Mouse (Mus musculus) hindbrain, embryonic 16.5 days (tissue): ENCODE measurements at regions not wholly inside any gene's neighbourhood (a gene's known extent, or its start where the extent isn't known, plus 50 kb on each side); places are given as distances from the start of the nearest gene placed in this dataset.

Experiments used
- ATAC-seq: fragments of 200-750 bp; cut with Nextera tagmentation; 2 replicates; pipeline ENCODE4 v1.8.0; 2017; ENCODE audit warnings: moderate TSS enrichment, moderate library complexity
- H3K27ac ChIP-seq: fragments of 300-500 bp; sonication (generic); 2 replicates; pipeline ENCODE4 v1.5.1; 2014; ENCODE audit warnings: low read depth, mild to moderate bottlenecking, control low read depth, low read length, moderate library complexity
- H3K27me3 ChIP-seq: fragments of 300-500 bp; sonication (generic); replicated peaks from 2 replicates; pipeline ENCODE4 v1.6.1; 2014; ENCODE audit warnings: low read length; ENCODE audit not compliant: control insufficient read depth, insufficient read depth
- H3K36me3 ChIP-seq: fragments of 300-500 bp; sonication (generic); 2 replicates; pipeline ENCODE4 v1.6.1; 2014; ENCODE audit warnings: mild to moderate bottlenecking, low read length, moderate library complexity, mixed read lengths; ENCODE audit not compliant: control insufficient read depth, insufficient read depth
- H3K4me1 ChIP-seq: fragments of 300-500 bp; sonication (generic); 2 replicates; pipeline ENCODE4 v1.6.1; 2014; ENCODE audit warnings: low read depth, low read length; ENCODE audit not compliant: control insufficient read depth, insufficient read depth
- H3K4me2 ChIP-seq: fragments of 300-500 bp; sonication (generic); 2 replicates; pipeline ENCODE4 v1.6.1; 2014; ENCODE audit warnings: mild to moderate bottlenecking, low read length, control low read depth, moderate library complexity
- H3K4me3 ChIP-seq: fragments of 300-500 bp; sonication (generic); 2 replicates; pipeline ENCODE4 v1.5.1; 2014; ENCODE audit warnings: mild to moderate bottlenecking, low read length, control low read depth, moderate library complexity
- H3K9ac ChIP-seq: fragments of 300-500 bp; sonication (generic); 2 replicates; pipeline ENCODE4 v1.6.1; 2014; ENCODE audit warnings: low read depth, mild to moderate bottlenecking, control low read depth, low read length, moderate library complexity
- H3K9me3 ChIP-seq: fragments of 300-500 bp; sonication (generic); 2 replicates; pipeline ENCODE4 v1.6.1; 2014; ENCODE audit warnings: mild to moderate bottlenecking, low read length, moderate library complexity; ENCODE audit not compliant: control insufficient read depth
- WGBS: fragments of 180-500 bp; shearing (Covaris S2); extraction: QIAGEN DNeasy Blood & Tissue Kit; methylation state at CpG from one replicate; pipeline ENCODE4 v1.1.7; 2014; 5-methylcytosine and 5-hydroxymethylcytosine counted together

DNA sequence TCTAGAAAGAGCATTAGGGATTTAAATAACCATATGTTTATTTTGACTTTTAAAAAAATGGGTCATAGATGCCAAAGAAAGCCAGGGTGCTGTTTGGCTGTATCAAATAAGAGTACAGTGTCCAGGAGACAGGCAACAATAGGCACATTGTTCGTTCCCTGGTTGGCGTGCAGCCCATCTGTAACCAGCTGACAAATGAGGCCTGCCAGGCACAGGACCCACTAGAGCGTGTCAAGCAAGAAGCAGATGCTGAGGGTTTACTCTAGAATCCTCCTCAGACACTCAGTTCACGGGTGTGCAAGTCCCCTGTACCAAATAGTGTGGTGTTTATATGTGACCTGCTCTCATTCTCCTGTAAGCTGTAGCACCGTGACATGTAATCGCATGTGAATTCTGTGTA, 86.2 kb upstream of the Nck2 start:
- Histone ChIP-seq H3K4me1 (peaks cover 17% of the 10 kb centered on the region), H3K4me2 (no peak overlapping the region), H3K9ac (no peak overlapping the region), H3K27me3 (no peaks in the 10 kb centered on the region), H3K9me3 (no peaks in the 10 kb centered on the region), H3K27ac (no peak overlapping the region), H3K36me3 (no peaks in the 10 kb centered on the region), H3K4me3 (no peak overlapping the region)
- peak; percentile 87 for ATAC-seq
- 20% methylated on average over 6 of the region's 6 CpGs for WGBS

DNA sequence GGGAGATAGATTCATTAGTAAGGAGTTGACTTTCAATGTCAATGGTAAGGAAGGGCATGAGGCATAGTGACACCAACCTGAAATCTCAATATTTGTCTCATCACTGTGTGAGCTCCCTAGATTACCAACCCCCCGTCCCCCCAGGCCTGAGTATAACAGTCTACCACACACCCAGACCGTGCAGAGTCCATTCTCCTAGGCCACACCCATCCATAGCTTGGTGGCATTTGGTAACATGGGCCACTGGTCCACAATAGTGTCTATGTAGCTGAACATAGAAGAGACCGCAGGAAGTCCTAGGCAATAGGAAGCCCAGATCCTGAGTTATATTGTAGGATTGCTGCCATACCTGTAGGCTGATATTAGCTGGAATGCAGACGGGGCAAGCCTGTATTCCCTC, 84.7 kb upstream of the Nck2 start:
- Histone ChIP-seq H3K4me2 (no peak overlapping the region), H3K36me3 (no peaks in the 10 kb centered on the region), H3K4me3 (no peak overlapping the region), H3K27ac (no peak overlapping the region), H3K27me3 (no peaks in the 10 kb centered on the region), H3K9me3 (no peaks in the 10 kb centered on the region), H3K4me1 (peaks cover 17% of the 10 kb centered on the region), H3K9ac (no peak overlapping the region)
- ATAC-seq: no peak
- 89% methylated on average over 4 of the region's 4 CpGs for WGBS

DNA sequence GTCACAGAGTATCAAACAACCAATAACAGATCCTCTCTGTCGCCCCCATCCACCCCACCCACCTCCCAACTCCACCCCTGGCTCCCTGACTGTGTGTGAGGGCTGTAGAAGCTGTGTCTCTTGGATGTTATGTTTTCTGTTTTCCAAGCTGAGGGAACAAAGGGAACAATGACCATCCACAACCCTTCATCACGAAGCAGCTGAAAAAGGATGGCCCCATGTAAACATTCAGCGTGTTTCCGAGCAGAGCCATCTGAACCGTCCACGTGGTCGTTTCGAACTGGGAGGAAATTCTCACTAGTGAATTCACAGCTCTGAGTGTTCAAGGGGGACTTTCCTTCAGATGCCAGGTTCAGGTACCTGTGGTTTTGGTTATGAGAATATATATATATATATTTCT, 84.1 kb upstream of the Nck2 start:
- Histone ChIP-seq H3K4me2 (peak overlapping the region; percentile 27; the same call in 1 of the 2 replicates), H3K4me1 (peaks cover 17% of the 10 kb centered on the region), H3K4me3 (no peak overlapping the region), H3K36me3 (no peaks in the 10 kb centered on the region), H3K27ac (no peak overlapping the region), H3K9me3 (no peaks in the 10 kb centered on the region), H3K9ac (no peak overlapping the region), H3K27me3 (no peaks in the 10 kb centered on the region)
- no peak for ATAC-seq
- WGBS: 24% methylated on average over 8 of the region's 8 CpGs

DNA sequence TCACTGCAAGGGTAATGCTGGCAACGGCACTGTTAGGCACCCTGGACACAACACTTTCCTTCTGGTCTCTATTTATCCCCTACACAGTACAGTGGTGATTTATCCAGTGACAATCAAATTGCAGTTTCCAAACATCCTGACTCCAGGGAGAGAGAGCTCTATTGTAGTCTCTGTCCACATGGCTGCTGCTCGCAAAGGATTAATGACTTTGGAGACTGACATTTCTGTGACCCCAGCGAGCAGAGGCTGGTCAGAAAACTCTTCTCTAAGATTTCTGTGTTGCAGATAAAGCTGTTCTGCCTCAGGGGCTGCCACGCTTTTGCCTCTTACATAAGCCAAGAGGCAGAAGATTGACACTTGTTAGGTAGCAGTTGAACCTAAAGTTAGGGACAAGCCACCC, 83.6 kb upstream of the Nck2 start:
- Histone ChIP-seq H3K9me3 (no peaks in the 10 kb centered on the region), H3K27ac (no peak overlapping the region), H3K4me3 (no peak overlapping the region), H3K36me3 (no peaks in the 10 kb centered on the region), H3K4me2 (no peak overlapping the region; the same call in 1 of the 2 replicates), H3K27me3 (no peaks in the 10 kb centered on the region), H3K4me1 (peaks cover 17% of the 10 kb centered on the region), H3K9ac (no peak overlapping the region)
- peak; percentile 34; the same call in 1 of the 2 replicates for ATAC-seq
- WGBS: 15% methylated on average over 4 of the region's 4 CpGs

DNA sequence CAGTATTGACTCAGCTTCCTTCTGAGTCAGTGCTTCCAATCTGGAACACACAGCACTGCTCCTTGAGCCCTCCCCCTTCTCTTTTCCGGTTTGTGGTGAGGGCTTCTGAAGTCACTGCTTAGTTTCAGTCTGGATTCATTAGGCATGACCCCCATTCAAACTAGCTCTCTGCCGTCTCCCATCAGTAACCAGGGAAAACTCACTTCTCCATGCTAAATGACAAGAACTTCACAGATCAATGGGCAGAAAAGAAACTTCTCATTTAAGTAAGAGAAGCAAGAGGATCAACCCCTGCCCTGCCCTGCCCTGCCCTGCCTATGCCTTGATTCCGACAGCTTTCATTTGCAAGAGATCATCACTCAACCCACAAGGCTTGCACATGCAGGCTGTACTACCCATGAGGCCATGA, 82.9 kb upstream of the Nck2 start:
- no peaks in the 10 kb centered on the region for H3K27me3 ChIP-seq
- H3K36me3 ChIP-seq: no peaks in the 10 kb centered on the region
- 22% methylated on average over 3 of the region's 3 CpGs for WGBS
- peaks cover 17% of the 10 kb centered on the region for H3K4me1 ChIP-seq
- ATAC-seq: no peak
- H3K4me2 ChIP-seq: no peak overlapping the region
- no peak overlapping the region for H3K9ac ChIP-seq
- H3K4me3 ChIP-seq: no peak overlapping the region
- no peaks in the 10 kb centered on the region for H3K9me3 ChIP-seq
- H3K27ac ChIP-seq: no peak overlapping the region

DNA sequence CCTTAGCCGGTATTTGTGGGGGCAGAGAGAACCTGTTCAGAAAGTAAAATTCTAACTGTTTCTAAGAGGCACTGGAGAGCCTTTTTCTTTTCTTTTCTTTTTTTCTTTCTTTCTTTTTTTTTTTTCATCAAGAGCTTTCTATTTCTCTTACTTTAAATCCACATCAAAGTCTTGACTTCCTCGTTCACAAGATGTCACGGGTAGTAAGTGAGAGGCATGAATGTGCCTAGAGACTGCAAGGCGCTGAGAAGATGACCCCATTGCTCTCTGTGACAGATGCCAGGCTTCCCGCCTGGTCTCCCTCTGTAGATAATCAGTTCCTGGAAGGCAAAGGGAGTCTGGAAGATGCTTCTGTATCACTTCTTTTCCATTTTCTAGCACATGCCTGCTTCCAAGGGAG, 82.2 kb upstream of the Nck2 start:
- no peaks in the 10 kb centered on the region for H3K9me3 ChIP-seq
- no peaks in the 10 kb centered on the region for H3K27me3 ChIP-seq
- H3K27ac ChIP-seq: no peak overlapping the region
- H3K9ac ChIP-seq: no peak overlapping the region
- ATAC-seq: no peak
- peaks cover 17% of the 10 kb centered on the region for H3K4me1 ChIP-seq
- H3K4me2 ChIP-seq: no peak overlapping the region
- H3K36me3 ChIP-seq: no peaks in the 10 kb centered on the region
- H3K4me3 ChIP-seq: no peak overlapping the region
- WGBS: 33% methylated on average over 5 of the region's 5 CpGs

DNA sequence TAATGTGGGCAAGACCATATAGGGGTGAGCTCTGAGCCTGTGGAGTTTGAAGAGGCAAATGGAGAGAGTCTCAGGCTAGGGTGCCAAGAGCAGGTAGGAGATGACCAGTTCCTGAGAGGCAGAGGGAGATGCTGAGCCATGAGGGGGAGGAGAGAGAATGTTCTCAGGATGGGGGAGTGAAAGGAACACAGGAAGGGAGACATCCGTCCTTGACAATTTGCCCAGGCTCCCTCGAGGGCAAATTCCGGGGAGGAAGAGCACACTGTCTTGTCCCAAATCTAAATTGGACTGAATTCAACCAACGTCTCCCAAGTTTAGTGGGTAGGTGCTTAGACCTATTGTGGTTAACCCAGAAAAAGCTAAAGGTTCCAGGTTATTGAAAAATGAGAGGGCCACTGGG, 81.2 kb upstream of the Nck2 start:
- H3K9me3 ChIP-seq: no peaks in the 10 kb centered on the region
- no peak for ATAC-seq
- WGBS: 87% methylated on average over 4 of the region's 4 CpGs
- no peak overlapping the region for H3K4me3 ChIP-seq
- no peak overlapping the region for H3K9ac ChIP-seq
- no peak overlapping the region for H3K27ac ChIP-seq
- peaks cover 16% of the 10 kb centered on the region for H3K4me1 ChIP-seq
- H3K27me3 ChIP-seq: no peaks in the 10 kb centered on the region
- H3K36me3 ChIP-seq: no peaks in the 10 kb centered on the region
- H3K4me2 ChIP-seq: no peak overlapping the region

DNA sequence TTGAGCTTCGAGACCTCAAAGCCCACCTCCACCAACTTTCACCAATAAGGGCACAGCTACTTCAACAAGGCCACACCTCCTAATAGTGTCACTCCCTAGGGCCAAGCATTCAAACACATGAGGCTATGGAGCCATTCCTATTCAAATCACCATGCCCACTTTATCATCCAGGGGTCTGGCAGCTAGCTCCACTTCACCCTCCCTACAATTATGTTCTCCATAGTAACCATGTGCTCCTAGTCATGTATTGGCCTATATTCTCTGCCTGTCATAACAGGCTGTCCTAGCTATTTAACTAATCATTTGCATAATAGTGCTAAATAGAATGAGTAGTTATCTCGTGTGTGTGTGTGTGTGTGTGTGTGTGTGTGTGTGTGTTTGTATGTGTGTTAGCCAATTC, 77.9 kb upstream of the Nck2 start:
- H3K9ac ChIP-seq: no peak overlapping the region
- peak; percentile 34; the same call in 1 of the 2 replicates for ATAC-seq
- 41% methylated on average over 2 of the region's 2 CpGs for WGBS
- H3K4me3 ChIP-seq: no peak overlapping the region
- no peak overlapping the region for H3K27ac ChIP-seq
- peaks cover 3% of the 10 kb centered on the region; the same call in 1 of the 2 replicates for H3K4me1 ChIP-seq
- no peaks in the 10 kb centered on the region for H3K27me3 ChIP-seq
- H3K9me3 ChIP-seq: no peaks in the 10 kb centered on the region
- H3K36me3 ChIP-seq: no peaks in the 10 kb centered on the region
- no peak overlapping the region for H3K4me2 ChIP-seq

DNA sequence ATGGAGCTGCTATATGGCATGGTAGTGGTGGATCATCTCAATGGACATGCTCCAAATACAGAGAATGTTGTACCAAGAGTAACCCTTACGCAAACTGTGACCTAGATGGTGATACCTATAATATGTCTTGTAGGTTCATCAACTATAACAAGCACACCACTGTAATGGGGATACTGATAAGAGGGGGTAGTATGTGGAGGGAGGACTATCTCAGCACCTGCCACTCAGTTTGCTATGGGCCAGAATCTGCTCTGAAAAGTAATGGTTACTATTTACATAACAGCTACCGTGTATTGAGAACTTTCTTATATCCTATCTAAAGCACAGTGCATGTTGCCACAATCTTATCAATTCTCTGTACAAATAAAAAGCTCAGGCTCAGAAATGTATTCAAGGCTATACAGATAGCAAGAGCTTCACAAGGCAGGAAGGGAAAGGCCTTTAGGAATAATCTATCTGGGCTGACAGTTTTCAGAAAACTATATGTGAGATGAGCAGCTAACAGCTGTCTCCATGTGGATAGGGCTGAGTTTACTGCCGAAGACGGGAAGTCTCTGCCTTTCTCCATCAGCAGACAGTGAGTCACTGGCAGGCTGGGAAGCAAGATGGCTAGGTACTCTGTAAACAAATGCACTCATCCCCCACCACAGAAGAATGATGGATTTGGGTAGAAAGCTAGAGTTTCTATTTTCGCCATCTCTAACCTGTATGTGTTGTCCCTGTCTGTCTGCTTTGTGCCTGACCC, 77.1 kb upstream of the Nck2 start:
- Histone ChIP-seq H3K4me1 (no peaks in the 10 kb centered on the region), H3K27me3 (no peaks in the 10 kb centered on the region), H3K27ac (no peak overlapping the region), H3K4me3 (no peak overlapping the region), H3K4me2 (no peak overlapping the region), H3K36me3 (no peaks in the 10 kb centered on the region), H3K9ac (no peak overlapping the region), H3K9me3 (no peaks in the 10 kb centered on the region)
- 95% methylated on average over 5 of the region's 5 CpGs for WGBS
- no peak for ATAC-seq
